Mouse (Mus musculus) C2C12 (cell line): Measurements from ENCODE around the gene Pard3. TPM values are rescaled to one million over a fixed set of nuclear protein-coding genes. Genes with fewer than 3 reads are reported as not detected.

Experiments
- H3K27me3 ChIP-seq: one replicate; pipeline ENCODE4 v1.6.1; 2011; ENCODE audit not compliant: control insufficient read depth, insufficient read depth, insufficient read length
- H3K36me3 ChIP-seq: one replicate; pipeline ENCODE4 v1.6.1; 2011; ENCODE audit not compliant: control insufficient read depth, insufficient read depth
- H3K4me3 ChIP-seq: one replicate; pipeline ENCODE4 v1.5.1; 2011; ENCODE audit warnings: mild to moderate bottlenecking, control low read depth; ENCODE audit not compliant: poor library complexity, insufficient read depth, severe bottlenecking
- H3K79me2 ChIP-seq: one replicate; pipeline ENCODE4 v1.6.1; 2011; ENCODE audit not compliant: control insufficient read depth, insufficient read depth
- H3K79me3 ChIP-seq: one replicate; pipeline ENCODE4 v1.6.1; 2011; ENCODE audit warnings: low read depth, control low read depth
- H3ac ChIP-seq: one replicate; pipeline ENCODE3; 2011; ENCODE audit warnings: low read depth; ENCODE audit not compliant: control insufficient read depth, insufficient read length
- CEBPB ChIP-seq: IDR thresholded peaks from one replicate; pipeline ENCODE4 v1.6.1; 2011; ENCODE audit warnings: low read depth, mild to moderate bottlenecking, control low read depth, moderate library complexity
- CTCF ChIP-seq: IDR thresholded peaks from one replicate; pipeline ENCODE4 v1.5.1; 2011; ENCODE audit not compliant: control insufficient read depth, insufficient read depth, insufficient read length
- FOSL1 ChIP-seq: IDR thresholded peaks from one replicate; pipeline ENCODE4 v1.8.0; 2011; ENCODE audit warnings: mild to moderate bottlenecking, low read length; ENCODE audit not compliant: poor library complexity, insufficient read depth, severe bottlenecking
- MAX ChIP-seq: IDR thresholded peaks from one replicate; pipeline ENCODE4 v1.6.1; 2011; ENCODE audit warnings: mild to moderate bottlenecking, control low read depth
- MYOD1 ChIP-seq: IDR thresholded peaks from one replicate; pipeline ENCODE4 v1.6.1; 2011; ENCODE audit warnings: low read depth; ENCODE audit not compliant: control insufficient read depth, insufficient read length
- MYOG ChIP-seq: IDR thresholded peaks from one replicate; pipeline ENCODE4 v1.6.1; 2011; ENCODE audit not compliant: control insufficient read depth, insufficient read length; ENCODE audit errors: extremely low read depth
- USF1 ChIP-seq: IDR thresholded peaks from one replicate; pipeline ENCODE4 v1.6.1; 2011; ENCODE audit warnings: low read depth, mild to moderate bottlenecking, control low read depth, moderate library complexity
- polyA plus RNA-seq: library from polyadenylated mRNA; unstranded; fragments of >200 nt; fragmentation: generic; extraction: Trizol; gene quantifications from one replicate; pipeline ENCODE4 v1.2.1, GENCODE M21; 2012; ENCODE audit warnings: missing spikeins

The Pard3 gene
- polyA plus RNA-seq, 1 experiment, result 8.4 TPM

DNA sequence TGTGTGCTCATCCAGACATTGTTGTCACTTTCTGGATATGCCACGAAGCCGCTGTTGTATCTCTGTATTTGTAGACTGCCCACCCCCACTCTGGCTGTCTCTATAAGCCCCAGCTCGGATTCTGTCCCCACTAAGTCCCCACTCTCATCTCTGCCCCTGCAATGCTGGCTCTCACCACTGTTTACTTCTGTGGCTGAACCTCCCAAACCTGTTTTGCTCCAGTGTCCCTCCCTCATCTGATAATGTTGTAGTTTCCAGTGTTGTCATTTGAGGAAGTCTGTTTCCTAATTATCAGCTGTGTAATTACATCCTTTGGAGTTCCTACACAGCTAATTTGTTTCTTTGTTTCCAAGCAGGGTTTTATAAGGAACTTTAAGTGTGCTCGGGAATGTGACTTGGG lies 81.4 kb downstream of the Pard3 start:
- H3K79me3 ChIP-seq, result peaks cover 19% of the 10 kb centered on the region
- no peak overlapping the region for H3K4me3 ChIP-seq
- no peak for TF ChIP-seq CTCF
- TF ChIP-seq MYOD1, result no peak
- peaks cover 89% of the 10 kb centered on the region for H3K79me2 ChIP-seq
- H3K36me3 ChIP-seq, result no peaks in the 10 kb centered on the region
- no peak overlapping the region for H3ac ChIP-seq
- H3K27me3 ChIP-seq, result no peaks in the 10 kb centered on the region

DNA sequence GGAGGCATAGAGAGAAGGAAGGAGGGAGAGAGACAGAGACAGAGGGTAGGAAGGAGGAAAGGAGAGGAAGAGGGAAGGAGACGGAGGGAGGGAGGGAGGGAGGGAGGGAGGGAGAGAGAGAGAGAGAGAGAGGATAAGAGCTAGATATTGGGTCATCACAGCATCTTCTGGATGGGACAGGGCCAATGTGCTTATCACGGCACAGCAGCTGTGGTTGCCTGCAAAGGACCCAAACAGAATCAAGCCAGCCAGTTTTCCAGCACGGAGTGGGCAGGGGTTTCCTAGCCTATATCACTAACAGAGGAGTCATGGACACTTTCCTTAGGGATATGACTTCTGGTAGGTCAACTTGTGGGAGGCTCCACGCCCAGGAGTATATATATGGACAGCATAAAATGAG lies 82.4 kb downstream of the Pard3 start:
- Histone ChIP-seq H3K4me3 (no peak overlapping the region), H3K79me3 (peaks cover 19% of the 10 kb centered on the region), H3K27me3 (no peaks in the 10 kb centered on the region), H3K36me3 (no peaks in the 10 kb centered on the region), H3K79me2 (peaks cover 92% of the 10 kb centered on the region), H3ac (no peak overlapping the region)
- no peak for TF ChIP-seq MYOD1
- no peak for TF ChIP-seq FOSL1
- no peak for TF ChIP-seq MYOG
- no peak for TF ChIP-seq CEBPB
- TF ChIP-seq USF1, result no peak
- TF ChIP-seq MAX, result no peak
- TF ChIP-seq CTCF, result no peak

DNA sequence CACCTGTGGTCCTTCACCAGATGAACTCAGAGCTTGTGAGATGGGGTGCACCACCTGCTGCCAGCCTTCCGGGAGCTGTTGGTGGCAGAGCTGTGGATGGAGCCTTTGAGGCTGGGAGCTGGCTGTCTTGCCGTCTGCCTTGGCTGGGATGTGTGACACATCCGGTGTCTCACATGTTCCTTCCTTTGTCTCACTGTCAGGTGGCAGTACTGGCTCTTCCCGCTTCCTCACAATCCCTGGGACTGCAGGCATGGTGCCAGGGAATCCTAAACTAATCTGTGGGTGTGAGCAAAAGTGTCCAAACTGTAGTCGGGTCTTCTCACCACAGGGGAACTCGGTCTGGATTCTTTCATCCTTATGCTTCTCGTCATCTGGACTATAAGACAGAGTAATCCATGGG lies 85.1 kb downstream of the Pard3 start:
- Histone ChIP-seq H3K79me3 (peaks cover 36% of the 10 kb centered on the region), H3K4me3 (no peak overlapping the region), H3K36me3 (no peaks in the 10 kb centered on the region), H3K79me2 (peaks cover 96% of the 10 kb centered on the region), H3ac (no peak overlapping the region), H3K27me3 (no peaks in the 10 kb centered on the region)
- no peak for TF ChIP-seq CEBPB
- no peak for TF ChIP-seq USF1
- no peak for TF ChIP-seq MAX
- TF ChIP-seq FOSL1, result no peak
- TF ChIP-seq MYOD1, result no peak
- TF ChIP-seq CTCF, result no peak
- TF ChIP-seq MYOG, result no peak

DNA sequence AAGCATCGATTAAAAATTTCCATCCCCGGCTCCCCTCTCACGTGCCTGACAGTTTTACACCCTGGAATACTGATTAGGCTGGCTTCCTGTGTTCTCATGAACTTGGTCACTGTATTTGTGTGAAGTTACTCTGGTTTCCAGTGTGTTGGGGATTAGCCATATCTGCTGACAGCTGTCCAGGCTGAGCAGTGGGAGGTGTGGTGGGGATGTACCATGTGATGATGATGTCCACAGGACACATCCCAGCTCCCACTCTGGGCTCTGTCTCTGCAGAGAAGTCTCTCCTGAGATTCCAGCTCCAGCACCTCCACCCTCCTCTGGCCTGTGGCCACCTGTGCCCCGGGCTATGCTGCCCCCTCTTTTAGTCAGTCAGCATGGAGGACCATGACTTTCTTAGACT lies 87.0 kb downstream of the Pard3 start:
- H3K27me3 ChIP-seq, result no peaks in the 10 kb centered on the region
- H3K36me3 ChIP-seq, result no peaks in the 10 kb centered on the region
- TF ChIP-seq CTCF (no peak), CEBPB (no peak), MYOG (no peak), FOSL1 (no peak), MYOD1 (no peak), USF1 (no peak), MAX (no peak)

DNA sequence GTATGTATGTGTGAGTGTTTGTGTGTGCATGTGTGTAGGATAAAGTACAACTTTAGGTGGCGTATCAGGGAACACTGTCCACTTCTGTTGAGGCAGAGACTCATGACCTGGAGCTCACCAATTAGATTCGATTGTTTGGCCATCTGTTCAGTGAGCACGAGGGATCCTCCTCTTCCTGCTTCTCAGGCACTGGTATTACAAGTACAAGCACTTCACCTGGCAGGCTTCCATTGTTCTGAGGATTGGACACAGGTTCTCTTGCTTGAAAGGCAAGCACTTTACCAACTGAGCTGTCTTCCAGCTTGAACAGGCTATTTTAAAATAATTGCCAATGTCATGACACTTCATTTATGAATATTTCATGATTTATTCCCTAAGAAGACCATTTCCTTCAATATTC lies 88.0 kb downstream of the Pard3 start:
- H3K79me3 ChIP-seq, result peaks cover 41% of the 10 kb centered on the region
- H3K79me2 ChIP-seq, result peaks cover 96% of the 10 kb centered on the region
- TF ChIP-seq MYOD1, result no peak
- TF ChIP-seq USF1, result no peak
- no peak for TF ChIP-seq MAX
- TF ChIP-seq CEBPB, result no peak
- TF ChIP-seq CTCF, result no peak
- TF ChIP-seq MYOG, result no peak
- TF ChIP-seq FOSL1, result no peak
- H3ac ChIP-seq, result no peak overlapping the region
- no peaks in the 10 kb centered on the region for H3K36me3 ChIP-seq
- H3K27me3 ChIP-seq, result no peaks in the 10 kb centered on the region
- no peak overlapping the region for H3K4me3 ChIP-seq

More for the DNA sequence above, 87.0 kb downstream of the Pard3 start:
- Histone ChIP-seq H3K79me3 (peaks cover 44% of the 10 kb centered on the region), H3ac (no peak overlapping the region), H3K4me3 (no peak overlapping the region), H3K79me2 (peaks cover 97% of the 10 kb centered on the region)

DNA sequence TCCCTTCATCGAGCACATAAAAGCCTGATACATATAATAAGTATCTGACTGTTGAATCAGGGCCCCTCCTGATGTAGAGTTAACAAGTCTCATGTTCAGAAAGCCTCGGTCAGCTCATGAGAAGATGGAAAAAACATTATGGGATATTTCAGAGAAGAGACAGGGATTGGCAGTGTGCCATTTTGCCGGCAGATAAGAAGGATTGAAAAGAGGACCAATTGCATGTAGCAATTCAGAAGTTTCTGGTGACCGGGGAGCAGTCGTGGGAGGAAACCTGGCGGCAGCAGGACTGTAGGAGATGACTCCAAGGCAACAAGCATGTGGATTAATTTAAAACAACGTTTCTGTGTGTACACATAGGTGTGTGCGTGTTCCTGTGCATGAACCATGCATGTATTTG lies 93.4 kb downstream of the Pard3 start:
- H3ac ChIP-seq, result no peak overlapping the region
- H3K79me2 ChIP-seq, result peaks cover 82% of the 10 kb centered on the region
- no peak for TF ChIP-seq FOSL1
- TF ChIP-seq CTCF, result no peak
- no peak for TF ChIP-seq MYOG
- no peak for TF ChIP-seq CEBPB
- TF ChIP-seq USF1, result no peak
- no peak for TF ChIP-seq MYOD1
- no peak for TF ChIP-seq MAX
- H3K36me3 ChIP-seq, result peaks cover 2% of the 10 kb centered on the region
- H3K79me3 ChIP-seq, result peaks cover 44% of the 10 kb centered on the region
- H3K4me3 ChIP-seq, result no peak overlapping the region
- H3K27me3 ChIP-seq, result no peaks in the 10 kb centered on the region
